Mouse (Mus musculus) MEL (cell line): ENCODE data around the gene Gm813. TPM values are rescaled to one million over a fixed set of nuclear protein-coding genes. Genes with fewer than 3 reads are reported as not detected.

ENCODE experiments used
- DNase-seq: peaks from one replicate; pipeline ENCODE4 v3.0.0; 2011; ENCODE audit warnings: low read depth, low spot score
- H3K27ac ChIP-seq: 2 replicates; pipeline ENCODE4 v1.5.1; 2012; ENCODE audit warnings: low read depth, mild to moderate bottlenecking, control low read depth, low read length, moderate library complexity; ENCODE audit not compliant: control insufficient read depth
- H3K27me3 ChIP-seq, 2 experiments: fragments of 150-350 bp in 1 of 2; sonication (generic) in 1 of 2; 2 replicates each; pipeline ENCODE4 v1.6.1; 2012; ENCODE audit warnings: low read length in 2 of 2, mild to moderate bottlenecking in 2 of 2, improper control_type of control experiment in 1 of 2, moderate library complexity in 1 of 2; ENCODE audit not compliant: insufficient read depth in 2 of 2, control insufficient read depth in 1 of 2
- H3K36me3 ChIP-seq, 2 experiments: 2 replicates each; pipeline ENCODE4 v1.6.1; 2012 to 2014; ENCODE audit warnings: low read length in 2 of 2, improper control_type of control experiment in 1 of 2, inconsistent platforms in 1 of 2, mild to moderate bottlenecking in 1 of 2; ENCODE audit not compliant: insufficient read depth in 2 of 2, control insufficient read depth in 1 of 2
- H3K4me1 ChIP-seq, 2 experiments: fragments of 150-350 bp in 1 of 2; sonication (generic) in 1 of 2; 2 replicates each; pipeline ENCODE4 v1.6.1; 2012; ENCODE audit warnings: low read length in 2 of 2, improper control_type of control experiment in 1 of 2, mild to moderate bottlenecking in 1 of 2; ENCODE audit not compliant: insufficient read depth in 2 of 2, control insufficient read depth in 1 of 2
- H3K4me3 ChIP-seq, 2 experiments: fragments of 150-350 bp in 1 of 2; sonication (generic) in 1 of 2; 2 replicates each; pipeline ENCODE4 v1.5.1; 2012; ENCODE audit warnings: low read depth in 2 of 2, low read length in 2 of 2, mild to moderate bottlenecking in 2 of 2, moderate library complexity in 2 of 2, control low read depth in 1 of 2, improper control_type of control experiment in 1 of 2; ENCODE audit not compliant: control insufficient read depth in 1 of 2, insufficient read depth in 1 of 2
- H3K79me2 ChIP-seq: 2 replicates; pipeline ENCODE4 v1.6.1; 2012; ENCODE audit warnings: mild to moderate bottlenecking, low read length, moderate library complexity; ENCODE audit not compliant: control insufficient read depth, poor library complexity, insufficient read depth
- H3K9ac ChIP-seq: 2 replicates; pipeline ENCODE4 v1.6.1; 2012; ENCODE audit warnings: low read depth, mild to moderate bottlenecking, control low read depth, low read length, moderate library complexity; ENCODE audit not compliant: control insufficient read depth, poor library complexity, severe bottlenecking
- H3K9me3 ChIP-seq: fragments of 150-350 bp; sonication (generic); replicated peaks from 2 replicates; pipeline ENCODE4 v1.6.1; 2012; ENCODE audit warnings: mild to moderate bottlenecking, low read length, improper control_type of control experiment, moderate library complexity; ENCODE audit not compliant: insufficient read depth
- BHLHE40 ChIP-seq: IDR thresholded peaks from 2 replicates; pipeline ENCODE4 v1.6.1; 2012; ENCODE audit warnings: low read depth, mild to moderate bottlenecking, inconsistent platforms, low read length, improper control_type of control experiment, borderline replicate concordance
- CHD1 ChIP-seq: IDR thresholded peaks from 2 replicates; pipeline ENCODE4 v1.6.1; 2012; ENCODE audit warnings: low read depth, mild to moderate bottlenecking, inconsistent platforms, low read length, improper control_type of control experiment
- CHD2 ChIP-seq: IDR thresholded peaks from 2 replicates; pipeline ENCODE4 v1.6.1; 2011; ENCODE audit warnings: low read length, improper control_type of control experiment
- CTCF ChIP-seq, 3 experiments: IDR thresholded peaks in 2 of 3; conservative IDR thresholded peaks in 1 of 3; 2 replicates each; pipeline ENCODE4 v1.5.1; 2011 to 2012; ENCODE audit warnings: low read length in 3 of 3, low read depth in 2 of 3, mild to moderate bottlenecking in 2 of 3, improper control_type of control experiment in 1 of 3, inconsistent platforms in 1 of 3, mixed read lengths in 1 of 3, moderate library complexity in 1 of 3; ENCODE audit not compliant: control insufficient read depth in 1 of 3, insufficient read depth in 1 of 3, poor library complexity in 1 of 3, severe bottlenecking in 1 of 3
- E2F4 ChIP-seq: IDR thresholded peaks from 2 replicates; pipeline ENCODE4 v1.6.1; 2011; ENCODE audit warnings: low read depth, low read length, improper control_type of control experiment, borderline replicate concordance
- ELF1 ChIP-seq: IDR thresholded peaks from 2 replicates; pipeline ENCODE4 v1.6.1; 2014; ENCODE audit warnings: low read depth, mild to moderate bottlenecking, inconsistent platforms, low read length, improper control_type of control experiment, moderate library complexity
- EP300 ChIP-seq, 2 experiments: IDR thresholded peaks; 2 replicates each; pipeline ENCODE4 v1.6.1; 2011; ENCODE audit warnings: improper control_type of control experiment in 2 of 2, low read length in 2 of 2, low read depth in 1 of 2, mild to moderate bottlenecking in 1 of 2
- GATA1 ChIP-seq: IDR thresholded peaks from 2 replicates; pipeline ENCODE4 v1.6.1; 2011; ENCODE audit warnings: low read depth, low read length, improper control_type of control experiment
- KAT2A ChIP-seq: conservative IDR thresholded peaks from 2 replicates; pipeline ENCODE4 v1.6.1; 2012; ENCODE audit warnings: low read depth, low read length, improper control_type of control experiment, inconsistent platforms
- MAX ChIP-seq: IDR thresholded peaks from 2 replicates; pipeline ENCODE4 v1.6.1; 2011; ENCODE audit warnings: low read length, improper control_type of control experiment
- MAZ ChIP-seq: IDR thresholded peaks from 2 replicates; pipeline ENCODE4 v1.6.1; 2012; ENCODE audit warnings: low read depth, mild to moderate bottlenecking, inconsistent platforms, low read length, improper control_type of control experiment
- MEF2A ChIP-seq: IDR thresholded peaks from 2 replicates; pipeline ENCODE4 v1.6.1; 2014; ENCODE audit warnings: low read depth, mild to moderate bottlenecking, inconsistent platforms, low read length, improper control_type of control experiment; ENCODE audit not compliant: poor library complexity, insufficient replicate concordance, severe bottlenecking; ENCODE audit errors: extremely low read depth
- MYB ChIP-seq: IDR thresholded peaks from 2 replicates; pipeline ENCODE4 v1.6.1; 2011; ENCODE audit warnings: mild to moderate bottlenecking, low read depth, low read length, improper control_type of control experiment
- NELFE ChIP-seq: IDR thresholded peaks from 2 replicates; pipeline ENCODE4 v1.6.1; 2011; ENCODE audit warnings: low read depth, low read length, improper control_type of control experiment
- NRF1 ChIP-seq: IDR thresholded peaks from 2 replicates; pipeline ENCODE4 v1.6.1; 2014; ENCODE audit warnings: low read depth, mild to moderate bottlenecking, inconsistent platforms, low read length, improper control_type of control experiment, moderate library complexity; ENCODE audit not compliant: poor library complexity, insufficient read depth, severe bottlenecking
- POLR2A ChIP-seq, 2 experiments: IDR thresholded peaks; 2 replicates each; pipeline ENCODE4 v1.6.1; 2011 to 2012; ENCODE audit warnings: low read length in 2 of 2, mild to moderate bottlenecking in 2 of 2, control low read depth in 1 of 2, improper control_type of control experiment in 1 of 2, low read depth in 1 of 2, moderate library complexity in 1 of 2; ENCODE audit not compliant: control insufficient read depth in 1 of 2, insufficient read depth in 1 of 2, poor library complexity in 1 of 2
- POLR2AphosphoS2 ChIP-seq: IDR thresholded peaks from 2 replicates; pipeline ENCODE4 v1.6.1; 2011; ENCODE audit warnings: low read length, improper control_type of control experiment
- POLR2AphosphoS5 ChIP-seq: IDR thresholded peaks from 2 replicates; pipeline ENCODE4 v1.6.1; 2012; ENCODE audit warnings: low read depth, borderline replicate concordance, mild to moderate bottlenecking, inconsistent platforms, low read length, moderate library complexity, mixed read lengths
- RCOR1 ChIP-seq: IDR thresholded peaks from 2 replicates; pipeline ENCODE4 v1.6.1; 2012; ENCODE audit warnings: low read depth, mild to moderate bottlenecking, inconsistent platforms, low read length, improper control_type of control experiment
- SIN3A ChIP-seq: IDR thresholded peaks from 2 replicates; pipeline ENCODE4 v1.6.1; 2012; ENCODE audit warnings: low read length, improper control_type of control experiment, inconsistent platforms
- TAL1 ChIP-seq: IDR thresholded peaks from 2 replicates; pipeline ENCODE4 v1.6.1; 2012; ENCODE audit warnings: mild to moderate bottlenecking, inconsistent platforms, low read length, moderate library complexity, mixed read lengths
- UBTF ChIP-seq: IDR thresholded peaks from 2 replicates; pipeline ENCODE4 v1.6.1; 2012; ENCODE audit warnings: low read depth, mild to moderate bottlenecking, inconsistent platforms, low read length, improper control_type of control experiment, moderate library complexity, borderline replicate concordance; ENCODE audit not compliant: insufficient read depth
- USF1 ChIP-seq: IDR thresholded peaks from 2 replicates; pipeline ENCODE4 v1.6.1; 2014; ENCODE audit warnings: low read depth, mild to moderate bottlenecking, inconsistent platforms, low read length, improper control_type of control experiment, moderate library complexity
- USF2 ChIP-seq, 2 experiments: IDR thresholded peaks; 2 replicates each; pipeline ENCODE4 v1.6.1; 2011 to 2012; ENCODE audit warnings: improper control_type of control experiment in 2 of 2, low read length in 2 of 2, borderline replicate concordance in 1 of 2, inconsistent platforms in 1 of 2, low read depth in 1 of 2, mild to moderate bottlenecking in 1 of 2; ENCODE audit not compliant: insufficient read depth in 1 of 2
- ZC3H11A ChIP-seq: IDR thresholded peaks from 2 replicates; pipeline ENCODE4 v1.6.1; 2012; ENCODE audit warnings: low read depth, mild to moderate bottlenecking, inconsistent platforms, low read length, improper control_type of control experiment
- ZKSCAN1 ChIP-seq: IDR thresholded peaks from 2 replicates; pipeline ENCODE4 v1.6.1; 2012; ENCODE audit warnings: low read depth, mild to moderate bottlenecking, inconsistent platforms, low read length, improper control_type of control experiment, moderate library complexity
- ZMIZ1 ChIP-seq: IDR thresholded peaks from 2 replicates; pipeline ENCODE4 v1.6.1; 2012; ENCODE audit warnings: low read depth, mild to moderate bottlenecking, inconsistent platforms, low read length, improper control_type of control experiment, moderate library complexity
- ZNF384 ChIP-seq: IDR thresholded peaks from 2 replicates; pipeline ENCODE4 v1.6.1; 2012; ENCODE audit warnings: low read depth, mild to moderate bottlenecking, inconsistent platforms, low read length, improper control_type of control experiment
- polyA plus RNA-seq, 2 experiments: library from polyadenylated mRNA; stranded (reverse) in 1 of 2; unstranded in 1 of 2; fragments of >175 nt in 1 of 2; fragments of >200 nt in 1 of 2; gene quantifications; 2 replicates each; pipeline versions ENCODE4 v1.2.1 to v1.2.4; 2012; ENCODE audit warnings: low replicate concordance in 2 of 2, low read depth in 1 of 2; ENCODE audit not compliant: insufficient read length in 2 of 2, insufficient read depth in 1 of 2, missing spikeins in 1 of 2
- total RNA-seq: library from RNA; depleted of rRNA; stranded (reverse); fragments of 300-350 nt; gene quantifications from 2 replicates; pipeline ENCODE4 v1.2.3, GENCODE M21; 2012

Gm813 gene
- total and polyA plus RNA-seq, 3 experiments, result not detected

- Histone ChIP-seq H3K36me3 (peaks cover 0 to 13% of the 10 kb centered on the region in 2 experiments; a peak in 2 of 4 replicates), H3K4me3 (no peak overlapping the region), H3K27ac (no peak overlapping the region), H3K79me2 (no peaks in the 10 kb centered on the region), H3K9me3 (no peaks in the 10 kb centered on the region), H3K27me3 (no peaks in the 10 kb centered on the region), H3K9ac (no peak overlapping the region), H3K4me1 (peaks cover 7 to 15% of the 10 kb centered on the region in 2 experiments)
- no peak for TF ChIP-seq MYB
- no peak for TF ChIP-seq BHLHE40
- no peak for TF ChIP-seq CHD2
- TF ChIP-seq NRF1, result no peak
- no peak for TF ChIP-seq MAZ
- no peak for TF ChIP-seq POLR2AphosphoS5
- TF ChIP-seq SIN3A, result no peak
- TF ChIP-seq USF2 (IDR thresholded peaks at IDR 0.05; ENCODE audit: borderline replicate concordance in 1 of 2, insufficient read depth in 1 of 2, low read depth in 1 of 2, low read length in 2 of 2), result no peak
- TF ChIP-seq CHD1, result no peak
- TF ChIP-seq ZKSCAN1, result no peak
- TF ChIP-seq UBTF, result no peak
- no peak for TF ChIP-seq USF1
- TF ChIP-seq NELFE, result no peak
- TF ChIP-seq KAT2A, result no peak
- TF ChIP-seq TAL1, result no peak
- TF ChIP-seq GATA1, result no peak
- TF ChIP-seq POLR2A (IDR thresholded peaks at IDR 0.05; ENCODE audit: control insufficient read depth in 1 of 2, insufficient read depth in 1 of 2, low read depth in 1 of 2, low read length in 2 of 2, poor library complexity in 1 of 2), result no peak
- TF ChIP-seq ELF1, result no peak
- no peak for TF ChIP-seq RCOR1
- DNase-seq, result no peak
Measured at GRCm38 (mm10) chr16:58623114-58623513, 6.3 kb upstream of the Gm813 start.

- Histone ChIP-seq H3K27ac (no peak overlapping the region), H3K9ac (no peak overlapping the region), H3K36me3 (peaks cover 0 to 8% of the 10 kb centered on the region in 2 experiments; a peak in 2 of 4 replicates), H3K4me3 (no peak overlapping the region), H3K9me3 (no peaks in the 10 kb centered on the region), H3K27me3 (no peaks in the 10 kb centered on the region), H3K4me1 (peaks cover 2 to 9% of the 10 kb centered on the region in 2 experiments; a peak in 3 of 4 replicates), H3K79me2 (no peaks in the 10 kb centered on the region)
- DNase-seq, result no peak
- TF ChIP-seq CTCF (IDR thresholded peaks at IDR 0.05 in 2 of 3, conservative IDR thresholded peaks at IDR 0.05 in 1 of 3; ENCODE audit: control insufficient read depth in 1 of 3, insufficient read depth in 1 of 3, low read depth in 2 of 3, low read length in 3 of 3, poor library complexity in 1 of 3, severe bottlenecking in 1 of 3), result no peak
- TF ChIP-seq USF2 (IDR thresholded peaks at IDR 0.05; ENCODE audit: borderline replicate concordance in 1 of 2, insufficient read depth in 1 of 2, low read depth in 1 of 2, low read length in 2 of 2), result no peak
- TF ChIP-seq MAX, result no peak
- TF ChIP-seq MAZ, result no peak
- no peak for TF ChIP-seq POLR2AphosphoS2
- no peak for TF ChIP-seq USF1
- TF ChIP-seq ZNF384, result no peak
- no peak for TF ChIP-seq ZMIZ1
- TF ChIP-seq SIN3A, result no peak
- TF ChIP-seq E2F4, result no peak
- TF ChIP-seq ZC3H11A, result no peak
- no peak for TF ChIP-seq MEF2A
- no peak for TF ChIP-seq EP300 (IDR thresholded peaks at IDR 0.05; ENCODE audit: low read depth in 1 of 2, low read length in 2 of 2)
Measured at GRCm38 (mm10) chr16:58622377-58622776, 5.6 kb upstream of the Gm813 start.
